Mouse (Mus musculus) embryo, embryonic 10.5 days (tissue): ENCODE measurements around the gene Dnaja3.

Experiments
- DNase-seq: peaks from one replicate; pipeline ENCODE4 v3.0.0-alpha.2; 2015; ENCODE audit warnings: low spot score

Gene Dnaja3

DNA sequence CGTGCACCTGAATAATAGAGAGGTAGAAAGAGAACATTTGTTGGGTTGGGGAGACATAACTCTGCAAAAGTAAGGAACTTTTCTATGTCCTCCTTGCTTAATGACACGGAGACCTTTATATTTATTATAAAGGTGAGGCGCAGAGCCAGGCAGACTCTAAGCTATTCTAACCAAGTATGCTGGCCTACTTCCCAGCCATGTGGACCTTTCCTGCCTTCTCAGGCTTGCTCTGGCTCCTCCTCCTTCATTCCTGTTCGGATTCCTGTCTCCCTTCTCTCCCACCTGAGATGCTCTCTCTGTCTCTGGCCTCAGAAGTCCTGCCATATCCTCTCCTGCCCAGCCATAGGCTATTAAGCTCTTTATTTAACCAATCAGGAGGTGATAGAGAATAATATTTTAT, 85.5 kb downstream of the Dnaja3 start:
- no peak for DNase-seq

DNA sequence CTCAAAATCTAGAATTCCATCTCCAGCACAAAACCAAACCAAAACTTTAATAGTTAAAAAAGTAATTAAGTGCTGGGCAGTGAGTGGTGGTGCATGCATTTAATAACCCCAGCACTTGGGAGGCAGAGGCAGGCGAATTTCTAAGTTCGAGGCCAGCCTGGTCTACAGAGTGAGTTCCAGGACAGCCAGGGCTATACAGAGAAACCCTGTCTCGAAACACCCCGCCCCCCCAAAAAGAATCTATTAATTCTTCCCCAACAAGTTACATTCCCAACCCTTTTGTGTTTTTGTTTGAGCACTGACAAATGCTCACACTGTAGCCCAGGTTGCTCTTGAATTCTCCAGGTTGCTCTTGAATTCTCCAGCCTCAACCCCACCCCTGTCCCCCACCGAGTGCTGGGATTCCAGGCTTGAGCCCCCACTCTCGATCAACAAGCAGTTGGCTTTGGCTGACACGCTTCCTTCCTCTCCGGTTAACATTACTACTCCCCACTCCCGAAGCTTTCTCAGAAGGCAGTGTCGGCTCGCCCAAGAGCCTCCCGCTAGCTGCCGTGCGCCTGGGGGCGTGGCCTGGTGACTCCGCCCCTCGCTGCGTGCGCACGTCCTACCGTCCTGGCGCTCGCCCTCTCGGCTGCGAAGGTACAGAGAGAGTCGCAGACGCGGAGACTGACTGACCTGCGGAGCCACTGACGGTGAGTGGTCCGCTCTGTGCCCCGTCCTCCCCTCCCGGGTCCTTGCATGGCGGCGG, 86.2 kb downstream of the Dnaja3 start, which contains the start of gene Hmox2:
TSS of gene Hmox2 (plus strand) at position 582 of the 748 bp plus-strand sequence.
- DNase-seq, result peak; percentile 94

GRCm38 (mm10) chr16:4726528-4727128, 86.8 kb downstream of the Dnaja3 start:
- DNase-seq, result no peak

GRCm38 (mm10) chr16:4727526-4727925, 87.7 kb downstream of the Dnaja3 start:
- no peak for DNase-seq

DNA sequence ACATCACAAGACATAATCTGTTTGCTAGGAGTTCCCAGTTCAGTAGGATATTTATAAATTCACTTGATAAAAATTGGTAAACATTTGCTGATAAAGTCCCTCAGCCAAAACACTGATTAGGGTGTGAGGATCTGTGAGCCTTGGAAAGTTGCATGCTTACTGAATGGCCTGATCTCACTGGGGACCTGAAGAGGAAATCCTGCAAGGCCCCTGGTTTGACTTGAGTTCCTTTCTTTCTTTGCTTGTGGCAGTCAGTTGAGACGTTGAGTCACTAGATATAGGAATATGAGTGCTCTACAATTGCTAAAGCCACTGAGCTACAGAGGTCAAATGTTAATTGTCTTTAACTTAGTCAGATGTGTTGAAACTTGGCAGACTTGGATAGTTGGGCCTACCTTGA, 88.2 kb downstream of the Dnaja3 start:
- DNase-seq, result no peak

DNA sequence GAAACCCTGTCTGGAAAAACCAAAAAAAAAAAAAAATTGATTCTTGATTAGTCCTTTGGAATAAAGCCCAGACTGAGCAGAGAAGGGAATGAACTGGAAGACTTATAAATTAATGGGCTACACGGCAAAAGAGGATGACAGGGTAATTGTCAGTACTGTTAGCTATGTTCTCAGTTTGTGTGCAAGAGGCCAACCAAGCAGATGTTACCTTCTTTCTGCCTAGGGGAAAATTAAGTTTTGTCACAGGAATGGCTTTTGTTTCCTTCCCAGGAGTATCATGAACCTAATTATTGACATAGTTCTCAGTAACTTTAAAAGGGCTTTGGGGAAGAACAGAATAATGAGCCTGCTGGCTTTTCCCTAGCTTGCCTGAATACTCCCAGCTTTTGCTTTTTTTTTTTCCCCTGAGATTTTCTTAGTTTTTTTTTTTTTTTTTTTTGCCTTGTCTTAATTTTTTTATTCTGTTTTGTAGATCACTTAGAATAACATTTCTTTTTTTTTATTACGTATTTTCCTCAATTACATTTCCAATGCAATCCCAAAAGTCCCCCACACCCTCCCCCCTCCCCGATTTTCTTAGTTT, 91.1 kb downstream of the Dnaja3 start:
- no peak for DNase-seq

- no peak for DNase-seq
These were observed 96.5 kb downstream of the Dnaja3 start for GRCm38 (mm10) chr16:4736262-4736661.

- DNase-seq, result no peak
These were observed 100.2 kb downstream of the Dnaja3 start for GRCm38 (mm10) chr16:4739994-4740393.

DNA sequence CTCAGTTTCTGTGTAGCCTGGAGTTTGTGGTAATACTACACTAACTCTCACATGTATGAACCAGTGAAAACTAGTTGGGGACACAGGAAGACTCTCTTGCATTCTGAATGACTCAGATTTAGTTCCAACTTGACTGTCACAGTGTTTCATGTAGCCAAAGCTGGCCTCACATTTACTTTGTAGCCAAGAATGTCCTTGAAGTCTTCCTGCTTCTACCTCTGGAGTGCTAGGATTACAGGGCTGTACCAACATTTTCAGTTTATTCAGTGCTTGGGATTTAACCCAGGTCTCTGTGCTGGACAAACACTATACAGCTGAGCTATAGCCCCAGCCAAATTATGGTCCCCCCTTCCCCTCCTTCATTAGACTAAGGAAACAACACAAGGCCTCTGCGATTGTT, 102.4 kb downstream of the Dnaja3 start:
- no peak for DNase-seq

DNA sequence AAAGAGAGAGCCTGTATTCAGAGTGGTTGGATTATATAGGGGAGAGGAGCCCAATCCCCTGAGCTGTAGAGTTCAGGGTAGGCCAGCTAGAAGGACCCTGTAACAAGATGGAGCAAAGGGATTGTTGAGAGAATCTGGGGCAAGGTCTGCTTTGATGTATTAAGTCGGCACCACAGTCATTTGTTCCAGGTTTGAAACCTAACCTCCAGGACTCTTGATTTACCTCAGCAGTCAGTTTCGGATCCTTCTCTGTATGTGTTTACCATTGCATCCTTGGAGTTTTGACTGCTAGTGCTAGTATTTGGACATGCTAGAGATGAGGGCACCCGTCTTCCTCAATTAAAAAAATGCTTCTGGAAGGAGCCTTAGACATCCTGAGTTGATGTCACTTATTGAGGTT, 112.4 kb downstream of the Dnaja3 start:
- no peak for DNase-seq

DNA sequence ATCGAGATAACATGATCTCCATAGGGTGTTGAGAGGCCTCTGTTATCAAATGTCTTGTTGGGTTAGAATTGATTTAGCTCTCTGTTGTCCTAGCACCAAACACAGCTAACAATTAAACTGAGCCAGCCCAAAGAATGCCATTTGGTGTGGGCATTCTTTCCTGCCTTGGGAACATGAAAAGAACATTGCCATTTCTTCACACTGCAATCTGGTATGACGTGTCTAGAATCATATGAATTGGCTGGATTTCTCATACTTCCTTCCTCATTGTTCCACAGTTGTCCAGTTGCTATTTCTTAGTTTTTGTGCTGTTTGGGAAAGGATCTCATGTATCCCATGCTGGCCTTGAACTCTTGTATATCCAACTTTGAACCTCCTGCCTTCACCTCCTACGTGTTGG, 114.3 kb downstream of the Dnaja3 start:
- DNase-seq, result no peak

GRCm38 (mm10) chr16:4756660-4757335, 117.0 kb downstream of the Dnaja3 start:
- DNase-seq, result peak; percentile 58
